Mouse (Mus musculus): ENCODE data around the gene Gucd1.
"Not testable (repeated sequence)": the region's sequence is repeated elsewhere in the genome, so short reads cannot be mapped to it uniquely, and the experiment has no call there.

Gene Gucd1

GRCm38 (mm10) chr10:75400958-75401357 lies 116.8 kb downstream of the Gucd1 start, which contains the start of gene Upb1:
Gene Upb1 (plus strand): TSS chr10:75401115.
- intact Hi-C loops (cut with DNase I): no loop called here

DNA sequence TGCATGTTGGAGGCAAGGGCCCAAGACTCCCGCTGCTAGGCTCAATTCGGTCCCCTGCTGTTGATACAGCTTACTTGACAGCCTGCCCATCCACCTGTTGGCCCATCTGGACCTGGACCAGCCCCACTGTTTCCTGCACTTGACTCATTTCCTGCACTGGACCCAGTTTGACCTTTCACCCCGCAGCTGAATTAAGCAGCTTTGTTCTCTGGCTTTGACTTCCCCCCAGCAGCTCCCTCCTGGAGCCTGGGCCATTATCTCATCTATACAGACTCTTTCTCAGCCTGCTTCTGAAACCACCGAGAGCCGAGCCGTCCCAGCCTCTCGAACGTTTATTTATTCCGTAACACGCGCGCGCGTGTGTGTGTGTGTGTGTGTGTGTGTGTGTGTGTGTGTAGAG lies 120.8 kb downstream of the Gucd1 start:
- intact Hi-C loops (cut with DNase I): no loop called here

- intact Hi-C loops (cut with DNase I): loop anchor here (5.0 kb wide), 2 partner anchors 43 to 112 kb away; no protein-coding TSS in a partner anchor
Measured at GRCm38 (mm10) chr10:75394796-75395195, 123.0 kb downstream of the Gucd1 start.

GRCm38 (mm10) chr10:75390832-75391231 lies 126.9 kb downstream of the Gucd1 start:
- intact Hi-C loops (cut with DNase I): loop anchor here (5.0 kb wide), 2 partner anchors 46 to 109 kb away; no protein-coding TSS in a partner anchor

GRCm38 (mm10) chr10:75390156-75390555 lies 127.6 kb downstream of the Gucd1 start:
- intact Hi-C loops (cut with DNase I): loop anchor here (5.0 kb wide), 2 partner anchors 47 to 108 kb away; no protein-coding TSS in a partner anchor

DNA sequence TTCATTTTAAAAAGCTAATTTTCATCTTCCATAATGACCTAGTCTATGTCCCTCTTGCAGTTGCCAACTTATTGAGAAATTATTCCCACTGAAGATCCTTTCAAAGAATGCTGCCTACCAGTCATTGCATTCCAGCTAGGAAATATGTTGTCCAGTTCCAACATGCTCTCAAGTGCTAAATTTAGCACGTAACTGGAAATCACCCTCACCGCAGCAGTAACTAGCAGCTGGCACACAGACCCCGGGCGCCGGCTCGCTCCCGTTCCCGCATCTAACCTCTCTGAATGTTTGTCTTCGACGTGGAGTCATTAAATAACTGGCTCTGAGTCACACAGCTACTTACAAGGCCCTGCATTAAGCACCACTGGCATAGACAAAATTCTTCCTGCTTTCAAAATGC lies 139.1 kb downstream of the Gucd1 start:
- intact Hi-C loops (cut with DNase I): no loop called here

DNA sequence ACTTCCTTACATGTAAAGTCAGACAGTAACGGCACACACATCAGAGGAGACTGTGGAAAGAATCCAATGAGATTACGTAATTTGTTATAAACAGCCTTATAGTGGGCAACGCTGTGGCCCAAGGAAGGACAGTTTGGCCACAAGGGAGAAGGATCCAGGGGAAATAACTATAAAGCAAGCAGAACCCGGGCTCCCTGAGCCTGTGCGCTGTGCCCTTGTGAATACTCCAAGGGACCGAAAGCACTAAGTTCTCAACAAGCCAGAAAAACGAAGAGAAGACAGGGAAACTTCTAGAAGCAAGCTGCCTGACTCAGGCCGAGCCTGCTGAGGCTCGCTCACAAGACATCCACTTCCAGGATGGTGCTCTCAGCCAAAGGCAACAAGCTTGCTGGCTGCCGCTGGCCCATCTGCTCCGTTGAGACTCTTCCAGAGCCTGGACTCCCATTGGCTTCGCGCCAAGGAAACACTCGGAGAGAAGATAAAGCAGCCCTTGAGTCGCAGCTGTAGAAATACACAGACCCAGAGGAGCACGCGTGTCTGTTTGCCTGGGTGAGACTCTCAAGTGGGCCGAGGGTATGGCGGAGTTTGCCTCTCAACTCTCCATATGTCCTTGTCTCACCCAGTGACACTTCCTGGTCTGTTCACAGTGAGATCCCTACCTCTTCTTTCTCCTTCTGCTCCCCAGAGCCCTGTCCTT lies 144.0 kb downstream of the Gucd1 start:
- intact Hi-C loops (cut with DNase I): not testable (repeated sequence)

DNA sequence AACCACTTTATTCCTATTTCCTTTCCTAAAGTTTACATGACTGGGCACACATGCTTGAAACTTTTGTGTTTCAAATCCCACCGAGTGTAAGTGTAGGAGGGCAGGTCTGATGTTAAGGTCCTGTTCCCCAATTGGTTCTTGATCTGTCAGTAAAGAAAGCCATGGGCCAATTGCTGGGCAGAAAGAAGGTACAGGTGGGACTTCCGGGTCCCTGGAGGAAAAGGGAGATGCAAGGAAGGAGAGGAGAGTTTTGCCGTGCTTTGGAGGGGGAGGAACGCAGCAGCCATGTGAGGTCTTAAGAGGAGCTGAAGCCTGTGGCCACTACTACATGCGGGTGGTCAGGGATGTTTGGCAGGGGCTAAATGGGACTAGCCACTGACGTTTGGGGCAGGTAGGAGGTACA lies 152.5 kb downstream of the Gucd1 start:
- intact Hi-C loops (cut with DNase I): no loop called here

DNA sequence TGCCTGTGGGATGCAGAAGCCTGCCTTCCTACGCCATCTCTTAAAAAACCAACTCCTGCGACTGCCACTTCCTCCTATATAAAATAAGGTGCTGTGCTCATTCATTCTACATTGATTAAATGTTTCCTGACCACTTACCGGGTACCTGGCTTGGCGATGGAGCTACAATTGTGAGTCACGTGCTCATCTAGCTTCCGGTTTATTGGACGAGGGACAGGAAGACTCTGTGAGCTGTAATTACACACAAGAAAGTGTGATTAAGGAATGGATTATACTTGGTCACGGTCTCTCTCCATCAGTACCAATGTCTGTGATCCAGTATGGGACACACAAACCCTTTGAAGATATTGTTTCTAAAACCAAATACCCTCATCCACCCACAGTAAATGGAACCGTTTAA lies 153.0 kb downstream of the Gucd1 start:
- intact Hi-C loops (cut with DNase I): no loop called here

DNA sequence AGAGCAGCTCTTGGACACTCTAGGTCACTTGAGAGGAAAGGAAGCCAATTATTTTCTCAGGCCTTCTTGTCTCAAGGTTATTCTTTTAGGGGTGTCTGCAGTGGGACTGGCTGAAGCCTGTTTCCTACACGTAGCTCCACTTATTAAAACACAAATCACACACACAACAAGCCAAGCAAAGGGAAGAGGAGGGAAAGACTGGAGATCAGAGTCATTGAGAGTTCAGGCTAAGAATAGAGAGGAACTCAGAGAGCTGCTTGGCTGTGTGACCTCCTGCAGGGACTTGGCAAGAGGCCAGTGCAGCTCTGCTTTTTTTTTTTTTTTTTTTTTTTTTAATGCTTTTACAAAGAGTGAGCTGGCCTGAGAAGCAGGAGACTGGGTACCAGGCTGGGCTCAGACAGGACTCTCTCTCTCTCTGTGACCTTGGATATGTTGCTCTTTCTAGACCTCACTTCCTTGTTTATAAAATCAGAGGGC lies 153.5 kb downstream of the Gucd1 start:
- intact Hi-C loops (cut with DNase I): not testable (repeated sequence)

DNA sequence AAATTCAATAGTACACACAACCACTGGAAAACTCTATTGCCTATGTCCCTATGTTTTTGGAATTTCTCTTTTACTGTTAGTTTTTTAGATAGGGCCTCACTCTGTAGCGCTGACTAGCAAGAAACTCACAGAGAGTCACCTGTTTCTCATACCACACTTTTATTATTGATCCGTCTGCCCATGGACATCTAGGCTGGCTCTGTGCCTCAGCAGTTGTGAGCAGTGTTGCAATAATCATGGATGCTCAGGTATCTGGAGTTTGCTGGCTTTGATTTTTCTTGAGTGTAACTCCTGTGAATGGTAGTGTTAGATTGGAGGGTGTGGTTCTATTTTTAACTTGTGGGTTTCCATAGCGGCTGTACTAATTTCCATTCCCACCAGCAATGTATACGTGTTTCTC lies 162.4 kb downstream of the Gucd1 start:
- intact Hi-C loops (cut with DNase I): no loop called here

DNA sequence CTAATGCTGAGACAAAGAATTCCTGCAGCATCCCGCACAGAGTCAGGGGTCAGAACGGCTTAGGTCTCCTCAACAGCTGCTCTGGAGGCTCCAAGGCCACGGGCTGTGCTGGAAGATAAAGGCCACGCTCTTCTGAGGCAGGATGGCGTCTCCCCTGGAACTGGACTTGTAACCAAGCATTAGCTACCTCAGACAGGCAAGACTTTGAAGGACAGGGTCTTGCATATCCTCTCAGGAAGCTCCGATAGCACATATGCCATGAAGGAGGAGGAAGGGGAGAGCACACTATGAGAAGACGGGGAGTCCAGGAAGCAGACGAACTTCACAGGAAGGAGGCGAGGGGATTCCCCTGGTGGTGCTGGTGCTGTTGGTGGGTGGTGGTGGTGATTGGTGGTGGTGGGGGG lies 163.9 kb downstream of the Gucd1 start:
- intact Hi-C loops (cut with DNase I): not testable (repeated sequence)

- intact Hi-C loops (cut with DNase I): no loop called here
Measured at GRCm38 (mm10) chr10:75352541-75352940, 165.2 kb downstream of the Gucd1 start.

GRCm38 (mm10) chr10:75350564-75350963 lies 167.2 kb downstream of the Gucd1 start:
- intact Hi-C loops (cut with DNase I): no loop called here

DNA sequence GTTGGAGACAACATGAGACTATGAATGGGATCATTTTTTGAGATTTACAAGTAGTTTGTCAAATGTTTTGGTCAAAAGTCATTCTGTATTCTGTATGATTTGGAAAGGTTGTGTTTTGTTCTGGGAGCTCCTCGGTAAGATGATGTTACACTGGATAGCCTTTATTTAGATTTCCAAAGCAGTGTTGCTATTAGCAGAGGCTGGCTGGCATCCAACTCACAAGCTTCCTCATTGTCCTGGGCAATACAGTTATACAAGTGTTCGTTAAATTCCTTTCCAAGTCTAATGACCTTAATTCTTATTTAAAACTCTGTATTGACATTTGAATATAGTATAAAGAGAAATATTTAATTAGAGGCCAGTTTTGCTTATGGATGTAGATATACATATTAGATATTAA lies 172.5 kb downstream of the Gucd1 start:
- intact Hi-C loops (cut with DNase I): no loop called here

DNA sequence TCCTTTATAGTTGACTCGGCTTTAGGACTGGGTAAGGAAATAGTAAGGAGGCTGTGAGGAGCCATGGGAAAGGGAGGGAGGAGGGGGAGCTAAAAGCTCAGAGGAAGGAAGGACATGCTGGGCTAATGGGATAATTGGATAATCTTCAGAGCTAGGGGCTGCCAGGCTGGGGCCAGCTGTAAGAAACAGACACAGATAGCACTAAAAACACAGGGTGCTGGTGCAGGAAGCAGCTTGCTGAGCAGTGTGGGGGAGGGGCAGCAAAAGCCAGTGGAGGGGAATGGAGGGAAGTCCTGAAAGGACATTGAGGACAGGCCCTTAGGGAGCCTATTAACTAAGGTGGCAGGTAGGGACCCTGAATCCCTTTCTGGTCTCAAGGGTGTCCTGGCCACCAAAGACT lies 173.2 kb downstream of the Gucd1 start:
- intact Hi-C loops (cut with DNase I): not testable (repeated sequence)

DNA sequence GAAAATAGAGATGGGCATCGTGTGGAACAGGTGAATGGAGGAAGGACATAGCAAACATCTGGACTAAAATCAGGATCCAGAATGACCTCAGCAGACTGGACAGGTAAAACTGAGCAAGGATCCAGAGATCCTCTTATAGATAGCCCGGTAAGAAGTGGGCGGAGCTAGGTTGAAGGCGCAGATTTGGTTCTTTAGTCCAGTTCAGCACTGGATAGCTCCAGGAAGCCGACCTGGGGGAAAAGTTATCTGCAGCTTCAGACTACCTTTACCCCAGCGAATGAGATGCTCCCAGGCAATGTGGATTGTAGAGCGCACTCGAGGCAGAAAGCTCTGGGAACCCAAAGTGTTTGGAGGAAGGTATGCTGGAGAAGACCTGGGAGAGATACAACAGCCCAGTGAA lies 175.8 kb downstream of the Gucd1 start:
- intact Hi-C loops (cut with DNase I): no loop called here

- intact Hi-C loops (cut with DNase I): no loop called here
Measured at GRCm38 (mm10) chr10:75339377-75339776, 178.4 kb downstream of the Gucd1 start.

DNA sequence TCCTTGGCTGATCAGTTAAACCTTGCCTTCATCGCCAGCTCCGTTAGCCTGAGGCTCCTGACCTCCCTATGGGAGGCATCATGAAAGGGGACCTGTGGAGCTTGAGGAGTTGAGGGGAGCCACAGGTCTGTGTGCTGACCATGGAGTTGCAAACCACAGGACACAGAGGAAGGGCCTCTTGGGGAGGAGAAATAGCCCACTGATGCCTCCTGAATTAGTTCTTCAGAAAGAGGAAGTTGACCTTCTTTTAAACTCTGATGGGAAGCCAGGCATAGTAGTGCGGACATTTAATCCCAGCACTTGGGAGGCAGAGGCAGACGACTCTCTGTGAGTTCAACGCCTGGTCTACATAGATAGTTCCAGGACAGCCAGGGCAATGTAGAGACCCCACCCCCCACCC lies 178.9 kb downstream of the Gucd1 start:
- intact Hi-C loops (cut with DNase I): no loop called here

- intact Hi-C loops (cut with DNase I): no loop called here
Measured at GRCm38 (mm10) chr10:75337231-75337630, 180.5 kb downstream of the Gucd1 start.

DNA sequence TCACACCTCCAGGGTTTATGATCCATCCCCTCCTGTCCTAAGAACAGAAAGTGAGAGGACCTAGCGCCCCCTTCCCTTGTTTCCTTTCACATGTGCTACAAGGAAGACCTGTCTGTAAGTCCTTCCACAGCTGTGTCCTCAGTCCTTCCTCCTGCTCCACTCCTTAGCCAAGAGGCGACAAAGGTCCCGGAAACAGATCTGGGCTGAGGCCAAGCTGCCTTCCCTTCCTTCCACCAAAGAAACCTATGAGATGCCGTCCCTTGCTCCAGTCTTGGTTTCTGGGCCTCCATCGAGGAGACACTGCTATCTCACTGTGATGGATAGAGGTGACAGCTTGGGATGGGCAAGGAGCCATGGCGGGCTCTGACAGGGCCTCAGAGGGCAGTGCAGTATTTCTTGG lies 182.7 kb downstream of the Gucd1 start:
- intact Hi-C loops (cut with DNase I): no loop called here

DNA sequence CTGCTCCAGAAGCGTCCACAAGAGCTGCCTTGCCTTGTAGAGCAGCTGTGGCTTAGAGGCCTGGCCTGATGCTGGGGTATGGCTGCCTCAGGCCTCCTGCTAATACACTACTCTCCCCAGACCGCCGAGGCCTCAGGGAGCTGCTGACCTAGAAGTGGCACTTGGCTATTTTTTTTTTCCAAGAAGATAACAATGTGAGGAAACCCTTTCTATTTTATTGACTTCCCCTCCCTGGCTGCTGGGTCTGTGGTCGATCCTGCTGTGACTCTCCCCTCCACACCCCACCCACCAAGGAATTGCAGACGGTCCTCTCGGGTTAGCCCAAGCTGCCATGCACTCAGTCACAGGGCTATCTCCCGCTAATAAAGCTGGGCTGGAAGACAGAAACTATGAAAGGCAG lies 183.6 kb downstream of the Gucd1 start:
- intact Hi-C loops (cut with DNase I): no loop called here

- intact Hi-C loops (cut with DNase I): no loop called here
Measured at GRCm38 (mm10) chr10:75333176-75333776, 184.5 kb downstream of the Gucd1 start.
